Mouse (Mus musculus): Measurements from ENCODE around the gene Tll2.

Tll2 gene

GRCm38 (mm10) chr19:41088491-41088890 lies 118.1 kb downstream of the Tll2 start:
- DNase-seq (ENCODE audit: low read depth, low spot score): no peak

GRCm38 (mm10) chr19:41087901-41088300 lies 118.7 kb downstream of the Tll2 start:
- no peak for DNase-seq (ENCODE audit: low read depth, low spot score)

GRCm38 (mm10) chr19:41086700-41087099 lies 119.9 kb downstream of the Tll2 start:
- DNase-seq (ENCODE audit: low read depth, low spot score): peak; percentile 53

- no peak for DNase-seq (ENCODE audit: low read depth, low spot score)
These were observed 120.3 kb downstream of the Tll2 start for GRCm38 (mm10) chr19:41086289-41086688.

- no peak for DNase-seq (ENCODE audit: low read depth, low spot score)
These were observed 123.0 kb downstream of the Tll2 start for GRCm38 (mm10) chr19:41083646-41084045.

GRCm38 (mm10) chr19:41081589-41081988 lies 125.0 kb downstream of the Tll2 start:
- DNase-seq (ENCODE audit: low read depth, low spot score): no peak

- DNase-seq (ENCODE audit: low read depth, low spot score): no peak
These were observed 129.7 kb downstream of the Tll2 start, which contains the start of gene Opalin for GRCm38 (mm10) chr19:41076906-41077305. Opalin (minus strand) TSS chr19:41077113.

- no peak for DNase-seq (ENCODE audit: low read depth, low spot score)
These were observed 132.7 kb downstream of the Tll2 start for GRCm38 (mm10) chr19:41073746-41074455.

GRCm38 (mm10) chr19:41071500-41071899 lies 135.1 kb downstream of the Tll2 start:
- DNase-seq (ENCODE audit: low read depth, low spot score): peak; percentile 66

GRCm38 (mm10) chr19:41054702-41055101 lies 151.9 kb downstream of the Tll2 start:
- DNase-seq (ENCODE audit: low read depth, low spot score): no peak

- DNase-seq (ENCODE audit: low read depth, low spot score): peak; percentile 18
These were observed 153.1 kb downstream of the Tll2 start for GRCm38 (mm10) chr19:41053530-41053929.

- DNase-seq (ENCODE audit: low read depth, low spot score): no peak
These were observed 154.4 kb downstream of the Tll2 start for GRCm38 (mm10) chr19:41052247-41052646.

GRCm38 (mm10) chr19:41051714-41052113 lies 154.9 kb downstream of the Tll2 start:
- DNase-seq (ENCODE audit: low read depth, low spot score): no peak

- DNase-seq (ENCODE audit: low read depth, low spot score): no peak
These were observed 158.5 kb downstream of the Tll2 start for GRCm38 (mm10) chr19:41048187-41048559.

- no peak for DNase-seq (ENCODE audit: low read depth, low spot score)
These were observed 159.0 kb downstream of the Tll2 start for GRCm38 (mm10) chr19:41047437-41048186.

GRCm38 (mm10) chr19:41045091-41045770 lies 161.4 kb downstream of the Tll2 start:
- no peak for DNase-seq (ENCODE audit: low read depth, low spot score)

GRCm38 (mm10) chr19:41039110-41039509 lies 167.5 kb downstream of the Tll2 start:
- no peak for DNase-seq (ENCODE audit: low read depth, low spot score)

GRCm38 (mm10) chr19:41035809-41036551 lies 170.7 kb downstream of the Tll2 start:
- DNase-seq (ENCODE audit: low read depth, low spot score): no peak
